Mouse (Mus musculus) embryonic fibroblast, embryonic 13.5 days (primary cell): ENCODE measurements around the gene Gm30302.

Source experiments
- CTCF ChIP-seq: IDR thresholded peaks from 2 replicates; pipeline ENCODE4 v1.5.1; 2011; ENCODE audit warnings: mild to moderate bottlenecking, control low read depth, low read length, moderate library complexity, borderline replicate concordance; ENCODE audit not compliant: insufficient read depth
- POLR2A ChIP-seq: IDR thresholded peaks from 2 replicates; pipeline ENCODE4 v1.6.1; 2011; ENCODE audit warnings: low read depth, mild to moderate bottlenecking, control low read depth, low read length, moderate library complexity

- TF ChIP-seq CTCF (no peak), POLR2A (no peak)
Measured at GRCm38 (mm10) chr13:49769111-49769510, 29.7 kb downstream of the Gm30302 start.
